Mouse (Mus musculus) left cerebral cortex, adult 8-10 months (tissue): ENCODE results near the gene Btbd19. TPM values are rescaled to one million over a fixed set of nuclear protein-coding genes. Genes with fewer than 3 reads are reported as not detected.

ENCODE experiments used
- microRNA-seq, 2 experiments: library from miRNA; unstranded; fragments of <30 nt; microRNA quantifications; one replicate each; pipeline ENCODE4 v1.2.0; 2022
- total RNA-seq, 4 experiments: library from RNA; stranded (reverse); gene quantifications; 2 replicates each; pipeline ENCODE4 v1.2.4; 2022

Gene Btbd19
- total RNA-seq, 4 experiments from 2014 or later, result 14.1 to 18.8 (median 17.4) TPM

Small RNA genes within 50 kb of the gene (microRNA-seq; reads per million reads assigned to microRNA genes)
- gene Gm22398, result 0 reads per million in 2 experiments

Other genes starting within 250 kb of the Btbd19 start
- gene Zswim5, start 248.3 kb downstream of the Btbd19 start, total RNA-seq, result 10 to 100 TPM; 11.4 to 13.9 (median 12.4) TPM
- gene Urod, start 131.3 kb downstream of the Btbd19 start, total RNA-seq, result 10 to 100 TPM; 62.5 to 75.0 (median 67.2) TPM
- 10 to 100 TPM; 40.3 to 60.2 (median 48.0) TPM for gene Hectd3, start 130.4 kb downstream of the Btbd19 start, total RNA-seq
- 10 to 100 TPM; 19.4 to 23.1 (median 22.5) TPM for gene Eif2b3, start 106.3 kb downstream of the Btbd19 start, total RNA-seq
- gene Ptch2, start 29.6 kb downstream of the Btbd19 start, total RNA-seq, result 1 to 10 TPM; 1.4 to 3.0 (median 1.6) TPM
- gene Tctex1d4, start 1.1 kb upstream of the Btbd19 start, total RNA-seq, result not detected
- 10 to 100 TPM in 3 of 4 experiments, 1 to 10 TPM in 1; 8.0 to 14.1 (median 12.9) TPM for gene Plk3, start 8.2 kb upstream of the Btbd19 start, total RNA-seq
- gene Rps8, start 30.5 kb upstream of the Btbd19 start, total RNA-seq, result 100 to 1,000 TPM; 561 to 608 (median 588) TPM
- gene Kif2c, start 56.9 kb upstream of the Btbd19 start, total RNA-seq, result under 1 TPM in 3 of 4 experiments, not detected in 1; 0.15 to 0.42 (median 0.36) TPM
- 1 to 10 TPM; 5.4 to 6.8 (median 6.1) TPM for gene Tmem53, start 126.2 kb upstream of the Btbd19 start, total RNA-seq
- gene Armh1, start 126.4 kb upstream of the Btbd19 start, total RNA-seq, result under 1 TPM; 0.32 to 0.91 (median 0.43) TPM